In genomic region chr9:58312944-58313359, GRCm38 (mm10) we compare ENCODE assay signal across 8 mouse cellular contexts. TPM values are rescaled to one million over a fixed set of nuclear protein-coding genes. Genes with fewer than 3 reads are reported as not detected.
DNase-seq lines count a peak whose midpoint lies in the region; ATAC-seq and TF ChIP-seq lines count a peak whose summit lies in the region.

Gene Loxl1 (minus strand): TSS chr9:58313186.

- peak within 1 kb of the TSS; percentile 23; the same call in 1 of the 2 replicates for H3K4me3 ChIP-seq in spleen, adult 2 months (ENCODE audit: extremely low read depth, insufficient read depth, insufficient read length)
- H3K4me3 ChIP-seq in embryonic fibroblast, embryonic 13.5 days (ENCODE audit: insufficient read depth, low read length): peak within 1 kb of the TSS; percentile 79
- H3K4me3 ChIP-seq in heart, embryonic 15.5 days: peak within 1 kb of the TSS; percentile 56
- peak within 1 kb of the TSS; percentile 47 for H3K4me3 ChIP-seq in kidney, postnatal 0 days (replicated peaks; ENCODE audit: low read depth, low read length)
- peak within 1 kb of the TSS; percentile 83 for H3K4me3 ChIP-seq in testis, adult 2 months (ENCODE audit: control insufficient read depth, low read depth, low read length)

- peak; percentile 44; the same call in 1 of the 2 replicates for ATAC-seq in heart, embryonic 15.5 days (replicated peaks; ENCODE audit: insufficient number of reproducible peaks, insufficient read depth, low FRiP score, low read depth)
- peak; percentile 64 for ATAC-seq in kidney, postnatal 0 days (replicated peaks; ENCODE audit: low FRiP score, low read depth)
- ATAC-seq in monocyte, adult 5-6 weeks (replicated peaks; ENCODE audit: insufficient number of reproducible peaks, low FRiP score, low TSS enrichment, poor library complexity, severe bottlenecking): no peak

- no peak for TF ChIP-seq POLR2A in spleen, adult 2 months (IDR thresholded peaks at IDR 0.05; ENCODE audit: low read depth, low read length)
- TF ChIP-seq POLR2A in embryonic fibroblast, embryonic 13.5 days (IDR thresholded peaks at IDR 0.05; ENCODE audit: low read depth, low read length): peak; percentile 98
- TF ChIP-seq POLR2A in testis, adult 2 months (IDR thresholded peaks at IDR 0.05; ENCODE audit: control insufficient read depth, low read depth, low read length): no peak

- H3K36me3 ChIP-seq in spleen, adult 2 months (ENCODE audit: control insufficient read depth, insufficient read depth, low read length): no peaks in the 10 kb centered on the region
- H3K36me3 ChIP-seq in heart, embryonic 15.5 days: no peaks in the 10 kb centered on the region
- H3K36me3 ChIP-seq in kidney, postnatal 0 days (ENCODE audit: insufficient read depth, low read length): no peaks in the 10 kb centered on the region
- H3K36me3 ChIP-seq in testis, adult 2 months (ENCODE audit: control insufficient read depth, insufficient read depth, low read length): no peaks in the 10 kb centered on the region

- H3K9me3 ChIP-seq in heart, embryonic 15.5 days (replicated peaks): no peaks in the 10 kb centered on the region
- H3K9me3 ChIP-seq in kidney, postnatal 0 days (replicated peaks; ENCODE audit: low read length): no peaks in the 10 kb centered on the region

- H3K4me2 ChIP-seq in heart, embryonic 15.5 days: peak within 1 kb of the TSS; percentile 79
- peak within 1 kb of the TSS; percentile 69 for H3K4me2 ChIP-seq in kidney, postnatal 0 days (ENCODE audit: low read length)

- H3K9ac ChIP-seq in heart, embryonic 15.5 days: peak within 1 kb of the TSS; percentile 63
- H3K9ac ChIP-seq in kidney, postnatal 0 days (ENCODE audit: low read depth, low read length): peak within 1 kb of the TSS; percentile 66

- WGBS in spleen, adult 2 months: 8% methylated on average over 21 of the region's 21 CpGs
- 1% methylated on average over 21 of the region's 21 CpGs for WGBS in heart, embryonic 15.5 days
- under 1% methylated on average over 21 of the region's 21 CpGs for WGBS in kidney, postnatal 0 days

- H3K27ac ChIP-seq in spleen, adult 2 months (ENCODE audit: insufficient read depth, low read length): peak within 1 kb of the TSS; percentile 13; the same call in 1 of the 2 replicates
- H3K27ac ChIP-seq in embryonic fibroblast, embryonic 13.5 days (ENCODE audit: insufficient read depth, low read length): peak within 1 kb of the TSS; percentile 95
- peak within 1 kb of the TSS; percentile 79 for H3K27ac ChIP-seq in heart, embryonic 15.5 days
- peak within 1 kb of the TSS; percentile 78 for H3K27ac ChIP-seq in kidney, postnatal 0 days
- H3K27ac ChIP-seq in testis, adult 2 months (ENCODE audit: control insufficient read depth, insufficient read depth, low read depth, low read length): peak within 1 kb of the TSS; percentile 73

- DNase-seq in spleen, adult 2 months (ENCODE audit: low read depth in 1 of 2, low spot score in 2 of 2): no peak
- DNase-seq in spleen, postnatal 36 days (ENCODE audit: low spot score in 2 of 2): no peak
- DNase-seq in kidney, postnatal 0 days (ENCODE audit: low spot score): peak; percentile 93
- DNase-seq in lung, postnatal 25 days (ENCODE audit: low spot score): peak; percentile 59

- no peaks in the 10 kb centered on the region; the same call in 1 of the 2 replicates for H3K4me1 ChIP-seq in spleen, adult 2 months (ENCODE audit: control insufficient read depth, insufficient read depth, insufficient read length)
- H3K4me1 ChIP-seq in embryonic fibroblast, embryonic 13.5 days (ENCODE audit: control insufficient read depth, insufficient read depth, low read length): peaks cover 12% of the 10 kb centered on the region
- peaks cover 76% of the 10 kb centered on the region for H3K4me1 ChIP-seq in heart, embryonic 15.5 days (replicated peaks)
- peaks cover 20% of the 10 kb centered on the region for H3K4me1 ChIP-seq in kidney, postnatal 0 days (replicated peaks; ENCODE audit: insufficient read depth, low read length)
- peaks cover 17% of the 10 kb centered on the region for H3K4me1 ChIP-seq in testis, adult 2 months (ENCODE audit: control insufficient read depth, insufficient read depth, low read length)

- H3K27me3 ChIP-seq in spleen, adult 2 months (ENCODE audit: control insufficient read depth, insufficient read depth, low read length): peaks cover 9% of the 10 kb centered on the region
- no peaks in the 10 kb centered on the region; the same call in 1 of the 2 replicates for H3K27me3 ChIP-seq in heart, embryonic 15.5 days
- H3K27me3 ChIP-seq in kidney, postnatal 0 days (ENCODE audit: insufficient read depth, low read length): no peaks in the 10 kb centered on the region
- no peaks in the 10 kb centered on the region for H3K27me3 ChIP-seq in testis, adult 2 months (ENCODE audit: control insufficient read depth, insufficient read depth, low read length)

- no peak for TF ChIP-seq CTCF in spleen, adult 2 months (IDR thresholded peaks at IDR 0.05; ENCODE audit: extremely low read depth, insufficient read depth, insufficient read length, insufficient replicate concordance)
- no peak for TF ChIP-seq CTCF in embryonic fibroblast, embryonic 13.5 days (IDR thresholded peaks at IDR 0.05; ENCODE audit: borderline replicate concordance, insufficient read depth, low read length)
- no peak for TF ChIP-seq CTCF in kidney, postnatal 0 days (IDR thresholded peaks at IDR 0.05; ENCODE audit: low read depth)
- no peak for TF ChIP-seq CTCF in testis, adult 2 months (IDR thresholded peaks at IDR 0.05; ENCODE audit: control insufficient read depth, insufficient read depth, insufficient replicate concordance, low read depth, low read length)

RNA-seq across cellular contexts. Expression of gene Loxl1, which starts in this region (rescaled TPM):
- polyA plus RNA-seq in spleen, adult 2 months (2012; rRNA removed): 26.6 and 29.5 TPM in 2 replicates
- 158 and 210 TPM in 2 replicates for polyA plus RNA-seq in embryonic fibroblast, embryonic 13.5 days (2011; ENCODE audit: insufficient read length, low read depth, missing spikeins)
- 54.6 and 78.1 TPM in 2 replicates for polyA plus RNA-seq in heart, embryonic 15.5 days (2015; fragmentation: Nextera tagmentation; extraction: Ambion mirVana)
- 60.9 and 62.2 TPM in 2 replicates for polyA plus RNA-seq in kidney, postnatal 0 days (2015; fragmentation: Nextera tagmentation; extraction: Ambion mirVana)
- polyA plus RNA-seq in testis, adult 2 months (2012; rRNA removed): 18.5 and 21.0 TPM in 2 replicates
- total RNA-seq in monocyte, adult 5-6 weeks (2017): not detected in 3 replicates

Comparison
In these comparisons a context has a peak if more than half of its experiments do, and no peak if none do; other contexts are left out.
1. DNase-seq: peak in kidney, postnatal 0 days (single experiment) and lung, postnatal 25 days (single experiment); none in spleen, adult 2 months (0 of 2) and spleen, postnatal 36 days (0 of 2).
2. H3K27ac ChIP-seq: peak in every context shown above with its lines; median percentile 95 in embryonic fibroblast, embryonic 13.5 days; 79 in heart, embryonic 15.5 days; 78 in kidney, postnatal 0 days; 73 in testis, adult 2 months; 13 in spleen, adult 2 months.
3. H3K4me3 ChIP-seq: peak in every context shown above with its lines; median percentile 83 in testis, adult 2 months; 79 in embryonic fibroblast, embryonic 13.5 days; 56 in heart, embryonic 15.5 days; 47 in kidney, postnatal 0 days; 23 in spleen, adult 2 months.